ENCODE assay signal across 28 mouse cellular contexts in the genomic region with DNA sequence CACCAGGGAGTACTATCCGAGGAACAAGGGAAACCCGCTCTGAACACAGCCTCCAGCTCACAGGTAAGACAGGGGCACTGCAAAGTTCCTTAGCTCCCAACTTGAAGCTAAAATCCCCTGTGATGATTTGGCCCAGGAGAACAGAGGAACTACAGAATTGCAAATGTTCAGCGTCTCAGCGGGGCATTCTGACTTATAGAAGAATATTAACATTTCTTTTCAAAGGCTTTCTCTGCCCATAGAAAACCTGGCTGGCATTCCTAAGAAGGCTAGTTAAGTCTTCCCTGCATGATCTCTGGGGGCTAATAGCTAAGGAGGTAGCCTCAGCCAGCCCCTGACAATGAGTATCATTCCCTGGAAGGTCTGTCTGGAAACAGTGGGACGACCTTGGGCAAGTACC. TPM values are rescaled to one million over a fixed set of nuclear protein-coding genes. Genes with fewer than 3 reads are reported as not detected.
DNase-seq lines count a peak whose midpoint lies in the region; ATAC-seq and TF ChIP-seq lines count a peak whose summit lies in the region.
"Had no signal": no experiment of that assay in that cellular context is flagged by ENCODE, and none has a peak within 500 bp of the region (broad histone marks: within the 10 kb centered on the region; RNA-seq: fewer than 3 reads in every experiment).

No protein-coding gene starts in this region.

- TF ChIP-seq CTCF in midbrain, postnatal 0 days (IDR thresholded peaks at IDR 0.05): no peak

- no peak for DNase-seq in hindbrain, embryonic 10.5 days (ENCODE audit: low spot score)
- no peak for DNase-seq in midbrain, embryonic 11.5 days (ENCODE audit: low spot score, missing footprints)
- DNase-seq in R1 (ENCODE audit: low read depth, low spot score): peak; percentile 98
- DNase-seq in midbrain, postnatal 0 days (ENCODE audit: low spot score): no peak
- DNase-seq in limb, embryonic 10.5 days (ENCODE audit: low spot score): no peak
- no peak for DNase-seq in T-cell, adult 2 months (ENCODE audit: low spot score)
- DNase-seq: adrenal gland, postnatal 10 days; cerebellum, adult 11 months; cerebellum, adult 9-10 months; cerebellum, postnatal 36 days; gastrocnemius, postnatal 10 days; heart, postnatal 14 days; kidney, postnatal 25 days; layer of hippocampus, postnatal 36 days; liver; lung, embryonic 14.5 days; lung, postnatal 14 days; thymus, adult 2 months; thymus, postnatal 36 days had no signal

- no peaks in the 10 kb centered on the region for H3K9me3 ChIP-seq in hindbrain, embryonic 10.5 days
- no peaks in the 10 kb centered on the region for H3K9me3 ChIP-seq in hindbrain, embryonic 12.5 days (replicated peaks)
- H3K9me3 ChIP-seq in midbrain, embryonic 13.5 days: no peaks in the 10 kb centered on the region
- no peaks in the 10 kb centered on the region for H3K9me3 ChIP-seq in midbrain, embryonic 11.5 days (ENCODE audit: control insufficient read depth, low read length)
- H3K9me3 ChIP-seq in midbrain, postnatal 0 days (ENCODE audit: low read length): no peaks in the 10 kb centered on the region
- no peaks in the 10 kb centered on the region for H3K9me3 ChIP-seq in limb, embryonic 10.5 days (replicated peaks)
- H3K9me3 ChIP-seq: forebrain, embryonic 13.5 days; heart, embryonic 13.5 days; kidney, embryonic 15.5 days; liver, embryonic 15.5 days had no signal

- H3K27ac ChIP-seq in hindbrain, embryonic 10.5 days: 0 out of 2 replicates have a peak overlapping the region, but pooled peaks have one; percentile 5
- H3K27ac ChIP-seq in hindbrain, embryonic 12.5 days: no peak overlapping the region
- peak overlapping the region; percentile 32; the same call in 1 of the 2 replicates for H3K27ac ChIP-seq in midbrain, embryonic 13.5 days
- no peak overlapping the region for H3K27ac ChIP-seq in midbrain, embryonic 11.5 days (ENCODE audit: low read depth, low read length)
- H3K27ac ChIP-seq in midbrain, postnatal 0 days (ENCODE audit: low read depth, low read length): 0 out of 2 replicates have a peak overlapping the region, but pooled peaks have one; percentile 52
- H3K27ac ChIP-seq in limb, embryonic 10.5 days: no peak overlapping the region
- H3K27ac ChIP-seq: heart, embryonic 13.5 days; liver, embryonic 15.5 days had no signal

- peaks cover 43% of the 10 kb centered on the region for H3K4me1 ChIP-seq in hindbrain, embryonic 10.5 days (replicated peaks)
- H3K4me1 ChIP-seq in hindbrain, embryonic 12.5 days: peaks cover 28% of the 10 kb centered on the region
- H3K4me1 ChIP-seq in midbrain, embryonic 13.5 days (replicated peaks): peaks cover 33% of the 10 kb centered on the region
- peaks cover 3% of the 10 kb centered on the region; the same call in 1 of the 2 replicates for H3K4me1 ChIP-seq in midbrain, embryonic 11.5 days (ENCODE audit: control insufficient read depth, insufficient read depth, low read length)
- H3K4me1 ChIP-seq in midbrain, postnatal 0 days (ENCODE audit: insufficient read depth, low read length): no peaks in the 10 kb centered on the region; the same call in 1 of the 2 replicates
- H3K4me1 ChIP-seq in limb, embryonic 10.5 days: peaks cover 17% of the 10 kb centered on the region

- no peaks in the 10 kb centered on the region for H3K27me3 ChIP-seq in hindbrain, embryonic 10.5 days (ENCODE audit: insufficient read depth, poor library complexity, severe bottlenecking)
- H3K27me3 ChIP-seq in hindbrain, embryonic 12.5 days: no peaks in the 10 kb centered on the region
- H3K27me3 ChIP-seq in midbrain, embryonic 13.5 days: no peaks in the 10 kb centered on the region
- H3K27me3 ChIP-seq in midbrain, embryonic 11.5 days (ENCODE audit: control insufficient read depth, insufficient read depth, low read length): no peaks in the 10 kb centered on the region
- H3K27me3 ChIP-seq in midbrain, postnatal 0 days (ENCODE audit: insufficient read depth, low read length): no peaks in the 10 kb centered on the region
- H3K27me3 ChIP-seq in limb, embryonic 10.5 days (ENCODE audit: low read depth, poor library complexity, severe bottlenecking): no peaks in the 10 kb centered on the region
- H3K27me3 ChIP-seq: CH12.LX; forebrain, embryonic 13.5 days; heart, embryonic 13.5 days; kidney, embryonic 15.5 days; liver, embryonic 15.5 days had no signal

- no peak overlapping the region for H3K9ac ChIP-seq in hindbrain, embryonic 12.5 days
- no peak overlapping the region for H3K9ac ChIP-seq in midbrain, embryonic 13.5 days (replicated peaks)
- no peak overlapping the region for H3K9ac ChIP-seq in midbrain, embryonic 11.5 days (ENCODE audit: low read length)
- no peak overlapping the region for H3K9ac ChIP-seq in midbrain, postnatal 0 days (replicated peaks; ENCODE audit: low read length, poor library complexity, severe bottlenecking)
- H3K9ac ChIP-seq: forebrain, embryonic 13.5 days; heart, embryonic 13.5 days; kidney, embryonic 15.5 days; liver, embryonic 15.5 days; lung, embryonic 14.5 days had no signal

- H3K4me3 ChIP-seq in hindbrain, embryonic 10.5 days: no peak overlapping the region
- H3K4me3 ChIP-seq in hindbrain, embryonic 12.5 days: no peak overlapping the region
- no peak overlapping the region for H3K4me3 ChIP-seq in midbrain, embryonic 13.5 days (replicated peaks)
- H3K4me3 ChIP-seq in midbrain, embryonic 11.5 days (ENCODE audit: low read depth, low read length): no peak overlapping the region
- no peak overlapping the region for H3K4me3 ChIP-seq in midbrain, postnatal 0 days (ENCODE audit: low read depth, low read length)
- H3K4me3 ChIP-seq in limb, embryonic 10.5 days: no peak overlapping the region
- H3K4me3 ChIP-seq: forebrain, embryonic 13.5 days; heart, embryonic 13.5 days; kidney, embryonic 15.5 days; liver, embryonic 15.5 days; myocyte had no signal

- no peak overlapping the region for H3K4me2 ChIP-seq in hindbrain, embryonic 12.5 days (replicated peaks)
- H3K4me2 ChIP-seq in midbrain, embryonic 13.5 days (replicated peaks): no peak overlapping the region
- H3K4me2 ChIP-seq in midbrain, embryonic 11.5 days: no peak overlapping the region
- H3K4me2 ChIP-seq in midbrain, postnatal 0 days (ENCODE audit: low read depth, low read length, poor library complexity, severe bottlenecking): no peak overlapping the region
- H3K4me2 ChIP-seq: forebrain, embryonic 13.5 days; heart, embryonic 13.5 days; kidney, embryonic 15.5 days; liver, embryonic 15.5 days; lung, embryonic 14.5 days had no signal

- H3K36me3 ChIP-seq in hindbrain, embryonic 10.5 days: peaks cover 98% of the 10 kb centered on the region
- H3K36me3 ChIP-seq in hindbrain, embryonic 12.5 days: peaks cover 85% of the 10 kb centered on the region
- peaks cover 92% of the 10 kb centered on the region for H3K36me3 ChIP-seq in midbrain, embryonic 13.5 days
- peaks cover 47% of the 10 kb centered on the region for H3K36me3 ChIP-seq in midbrain, embryonic 11.5 days (ENCODE audit: control insufficient read depth, insufficient read depth, low read length)
- H3K36me3 ChIP-seq in midbrain, postnatal 0 days (ENCODE audit: insufficient read depth, low read length): 0 out of 2 replicates have a peak, but pooled peaks cover 3% of the 10 kb centered on the region
- H3K36me3 ChIP-seq in limb, embryonic 10.5 days: peaks cover 98% of the 10 kb centered on the region

- WGBS in hindbrain, embryonic 10.5 days: 78% methylated on average over 5 of the region's 5 CpGs
- WGBS in hindbrain, embryonic 12.5 days: 75% methylated on average over 5 of the region's 5 CpGs
- WGBS in midbrain, embryonic 13.5 days: 58% methylated on average over 5 of the region's 5 CpGs
- WGBS in midbrain, embryonic 11.5 days: 77% methylated on average over 5 of the region's 5 CpGs
- WGBS in midbrain, postnatal 0 days: 30% methylated on average over 5 of the region's 5 CpGs
- 85% methylated on average over 5 of the region's 5 CpGs for WGBS in limb, embryonic 10.5 days

- no peak for ATAC-seq in hindbrain, embryonic 12.5 days (ENCODE audit: low FRiP score)
- ATAC-seq in midbrain, embryonic 13.5 days: no peak
- ATAC-seq in midbrain, embryonic 11.5 days (ENCODE audit: low FRiP score): no peak
- ATAC-seq in midbrain, postnatal 0 days (ENCODE audit: low FRiP score): no peak
- ATAC-seq: forebrain, embryonic 13.5 days; intestine, postnatal 0 days had no signal

RNA-seq across cellular contexts. Expression of a gene that starts 47.4 kb away (rescaled TPM):
- 27.3 and 29.9 TPM in 2 replicates for polyA plus RNA-seq in hindbrain, embryonic 10.5 days (2016; fragmentation: Nextera tagmentation; extraction: Ambion mirVana)
- 34.8 and 35.9 TPM in 2 replicates for polyA plus RNA-seq in hindbrain, embryonic 12.5 days (2016; fragmentation: Nextera tagmentation; extraction: Ambion mirVana)
- 38.5 and 41.0 TPM in 2 replicates for polyA plus RNA-seq in midbrain, embryonic 13.5 days (2015; fragmentation: Nextera tagmentation; extraction: Ambion mirVana)
- polyA plus RNA-seq in midbrain, embryonic 11.5 days (2014; fragmentation: Nextera tagmentation; extraction: Ambion mirVana): 25.7 and 27.0 TPM in 2 replicates
- 133 and 142 TPM in 2 replicates for total RNA-seq in midbrain, postnatal 0 days (2014; rRNA removed)
- 21.6 and 26.9 TPM in 2 replicates for polyA plus RNA-seq in midbrain, postnatal 0 days (2015; fragmentation: Nextera tagmentation; extraction: Ambion mirVana)
- 16.8 and 18.1 TPM in 2 replicates for polyA plus RNA-seq in limb, embryonic 10.5 days (2016; fragmentation: Nextera tagmentation; extraction: Ambion mirVana)

Comparison
In these comparisons a context has a peak if more than half of its experiments do, and no peak if none do; other contexts are left out.
1. H3K27ac ChIP-seq: peak in hindbrain, embryonic 10.5 days (single experiment), midbrain, embryonic 13.5 days (single experiment) and midbrain, postnatal 0 days (single experiment); none in hindbrain, embryonic 12.5 days (single experiment), midbrain, embryonic 11.5 days (single experiment) and limb, embryonic 10.5 days (single experiment).